Mouse (Mus musculus): ENCODE results near the gene Donson. TPM values are rescaled to one million over a fixed set of nuclear protein-coding genes. Genes with fewer than 3 reads are reported as not detected.

Gene Donson
- total and polyA plus RNA-seq, 3 experiments = 51.9 to 63.9 (median 62.5) TPM

GRCm38 (mm10) chr16:91729066-91729482, 40.5 kb upstream of the Donson start, which contains the start of gene Itsn1 (continued):
- TF ChIP-seq SMC3 (IDR thresholded peaks at IDR 0.05; ENCODE audit: low read depth, low read length) (no peak), ETS1 (conservative IDR thresholded peaks at IDR 0.05; ENCODE audit: low read depth, low read length) (no peak), PAX5 (IDR thresholded peaks at IDR 0.05; ENCODE audit: low read length) (no peak), UBTF (IDR thresholded peaks at IDR 0.05; ENCODE audit: low read depth, low read length) (no peak), KAT2A (IDR thresholded peaks at IDR 0.05; ENCODE audit: insufficient replicate concordance, low read length) (peak; percentile 83; the same call in 1 of the 2 replicates), ZMIZ1 (IDR thresholded peaks at IDR 0.05; ENCODE audit: low read depth, low read length) (peak; percentile 96), MAZ (IDR thresholded peaks at IDR 0.05; ENCODE audit: low read depth, low read length) (peak; percentile 97), JUN (IDR thresholded peaks at IDR 0.05; ENCODE audit: insufficient read depth, low read depth, low read length) (no peak), ZKSCAN1 (IDR thresholded peaks at IDR 0.05; ENCODE audit: borderline replicate concordance, low read depth, low read length) (no peak)

DNA sequence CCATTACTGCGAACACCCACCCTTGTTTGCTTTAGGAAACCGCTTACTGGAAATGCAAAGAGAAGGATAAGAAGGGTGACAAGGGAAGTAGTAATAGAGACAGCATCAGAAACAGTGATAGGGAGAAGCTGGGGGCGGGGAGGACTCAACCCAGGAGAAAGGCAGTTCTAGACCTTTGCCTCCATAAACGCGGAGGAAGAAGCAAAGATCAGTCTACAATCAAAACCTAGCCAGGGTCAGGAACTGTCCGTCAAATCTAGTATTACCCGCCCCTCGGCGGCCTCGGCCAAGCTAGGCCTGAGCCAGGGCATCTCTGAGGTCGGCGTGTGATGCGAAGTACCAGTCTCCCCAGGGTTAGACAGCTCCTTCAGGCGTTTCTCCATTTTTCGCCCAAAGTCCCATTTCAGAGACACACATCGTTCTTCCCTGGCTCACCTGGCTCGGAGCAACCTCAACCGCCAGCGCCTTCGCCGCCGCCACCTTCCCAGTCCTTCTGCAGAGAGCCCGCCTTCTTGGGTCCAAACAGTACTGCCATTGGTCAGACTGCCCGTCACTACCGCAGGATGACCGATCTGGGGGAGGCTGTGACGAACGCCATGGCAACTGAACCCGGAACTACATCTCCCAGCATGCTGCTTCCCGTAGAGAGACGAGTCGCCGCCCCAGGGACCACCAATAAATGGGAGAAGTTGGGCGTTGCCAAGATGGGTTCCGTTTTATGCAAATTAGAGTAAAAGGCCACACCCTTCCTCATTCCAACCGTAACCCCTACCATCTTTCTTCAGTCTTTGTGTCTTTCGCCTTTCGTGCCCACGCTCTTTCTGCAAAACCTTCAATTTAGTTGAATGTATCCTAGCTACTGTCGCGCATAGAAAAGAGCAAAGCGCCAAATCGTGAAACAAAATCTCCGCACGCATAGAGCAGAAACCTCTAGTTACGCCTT, 39.8 kb upstream of the Donson start, which contains the start of gene Cryzl1:
Gene Cryzl1, minus strand, starts transcription at position 853 of the 943 bp plus-strand sequence.
- H3K4me1 ChIP-seq (ENCODE audit: control insufficient read depth in 1 of 2, insufficient read depth in 2 of 2) = peaks cover 11 to 63% of the 10 kb centered on the region in 2 experiments
- H3K4me2 ChIP-seq (ENCODE audit: insufficient read depth, low read depth, poor library complexity, severe bottlenecking) = peak within 1 kb of the TSS; percentile 85
- in situ Hi-C loops (cut with MboI; ENCODE audit: low pct_ligation_motif_present, low pct_unique_long_range_greater_than_20kb, low sequenced_read_pairs) (loop anchor here (5.0 kb wide), 1 partner anchor 189 kb away; no protein-coding TSS in a partner anchor), dilution Hi-C loops (cut with MboI; ENCODE audit: extremely low pct_ligation_motif_present, extremely low pct_unique_long_range_greater_than_20kb, low sequenced_read_pairs) (no loop called here)
- TF ChIP-seq E2F4 (IDR thresholded peaks at IDR 0.05; ENCODE audit: insufficient replicate concordance, low read depth, low read length) = 0 out of 2 replicates have a peak, but pooled peaks have one; percentile 45
- TF ChIP-seq JUND (conservative IDR thresholded peaks at IDR 0.05; ENCODE audit: low read depth, low read length) = no peak
- TF ChIP-seq GABPA (IDR thresholded peaks at IDR 0.05; ENCODE audit: insufficient replicate concordance, low read depth, low read length) = peak; percentile 45; the same call in 1 of the 2 replicates
- TF ChIP-seq NELFE (IDR thresholded peaks at IDR 0.05; ENCODE audit: low read depth, low read length) = peak; percentile 56
- peak; percentile 86; the same call in 1 of the 2 replicates for TF ChIP-seq KAT2A (IDR thresholded peaks at IDR 0.05; ENCODE audit: insufficient replicate concordance, low read length)
- peak; percentile 62 for TF ChIP-seq NRF1 (IDR thresholded peaks at IDR 0.05; ENCODE audit: low read depth, low read length)
- TF ChIP-seq CHD2 (IDR thresholded peaks at IDR 0.05; ENCODE audit: low read length) = peak; percentile 43; the same call in 1 of the 2 replicates
- TF ChIP-seq CTCF (conservative IDR thresholded peaks at IDR 0.05 in 1 of 2, IDR thresholded peaks at IDR 0.05 in 1 of 2; ENCODE audit: low read depth in 2 of 2, low read length in 2 of 2) = no peak
- TF ChIP-seq HCFC1 (IDR thresholded peaks at IDR 0.05; ENCODE audit: low read depth, low read length) = peak; percentile 96
- peak; percentile 65; the same call in 1 of the 2 replicates for TF ChIP-seq MAX (IDR thresholded peaks at IDR 0.05; ENCODE audit: low read length)
- TF ChIP-seq MYC (IDR thresholded peaks at IDR 0.05; ENCODE audit: low read depth, low read length) = peak; percentile 50
- 0 out of 2 replicates have a peak, but pooled peaks have one; percentile 16 for TF ChIP-seq UBTF (IDR thresholded peaks at IDR 0.05; ENCODE audit: low read depth, low read length)
- peak; percentile 64; the same call in 1 of the 2 replicates for TF ChIP-seq TBP (conservative IDR thresholded peaks at IDR 0.05; ENCODE audit: low read depth, low read length)
- no peak; the same call in 1 of the 2 replicates for TF ChIP-seq CHD1 (IDR thresholded peaks at IDR 0.05; ENCODE audit: low read depth, low read length)
- TF ChIP-seq ZKSCAN1 (IDR thresholded peaks at IDR 0.05; ENCODE audit: borderline replicate concordance, low read depth, low read length) = no peak
- TF ChIP-seq MXI1 (IDR thresholded peaks at IDR 0.05; ENCODE audit: low read depth, low read length) = peak; percentile 92
- no peak for TF ChIP-seq MAFK (IDR thresholded peaks at IDR 0.05; ENCODE audit: insufficient replicate concordance, low read length)
- TF ChIP-seq MEF2A (IDR thresholded peaks at IDR 0.05; ENCODE audit: borderline replicate concordance, low read depth, low read length) = 0 out of 2 replicates have a peak, but pooled peaks have one; percentile 59
- TF ChIP-seq SIN3A (IDR thresholded peaks at IDR 0.05; ENCODE audit: low read length) = peak; percentile 92
- peak; percentile 83; the same call in 1 of the 2 replicates for TF ChIP-seq POLR2AphosphoS2 (IDR thresholded peaks at IDR 0.05; ENCODE audit: low read depth, low read length)
- TF ChIP-seq POLR2A (IDR thresholded peaks at IDR 0.05; ENCODE audit: low read depth, low read length) = peak; percentile 77
- TF ChIP-seq ZMIZ1 (IDR thresholded peaks at IDR 0.05; ENCODE audit: low read depth, low read length) = peak; percentile 50; the same call in 1 of the 2 replicates
- TF ChIP-seq IRF4 (IDR thresholded peaks at IDR 0.05; ENCODE audit: low read depth, low read length) = peak; percentile 68; the same call in 1 of the 2 replicates
- TF ChIP-seq SMC3 (IDR thresholded peaks at IDR 0.05; ENCODE audit: low read depth, low read length) = no peak
- TF ChIP-seq ELF1 (IDR thresholded peaks at IDR 0.05; ENCODE audit: low read depth, low read length) = peak; percentile 97
- peak; percentile 85 for TF ChIP-seq TCF12 (IDR thresholded peaks at IDR 0.05; ENCODE audit: low read depth, low read length)
- H3K4me3 ChIP-seq (replicated peaks in 1 of 3; ENCODE audit: low read depth in 2 of 3, low read length in 2 of 3, poor library complexity in 1 of 3) = peak within 1 kb of the TSS; percentile 65 to 95 (median 75)
- peak within 1 kb of the TSS; percentile 65 for H3K27ac ChIP-seq (ENCODE audit: insufficient read depth, low read depth)
- H3K79me2 ChIP-seq (replicated peaks; ENCODE audit: control insufficient read depth, extremely low read depth, insufficient read depth, poor library complexity, severe bottlenecking) = peaks cover 74% of the 10 kb centered on the region
- no peaks in the 10 kb centered on the region for H3K9me3 ChIP-seq (replicated peaks; ENCODE audit: low read length)
- peak; percentile 100 for DNase-seq (ENCODE audit: extremely low read depth)
- peaks cover 10% of the 10 kb centered on the region for H3K27me3 ChIP-seq (replicated peaks)
- peak within 1 kb of the TSS; percentile 80 for H3K9ac ChIP-seq (ENCODE audit: insufficient read depth, low read depth)
- H3K36me3 ChIP-seq (replicated peaks in 1 of 2; ENCODE audit: control insufficient read depth in 1 of 2, insufficient read depth in 1 of 2, low read length in 1 of 2) = peaks cover 21 to 37% of the 10 kb centered on the region in 2 experiments

Measured in CH12.LX (cell line).